Mouse (Mus musculus): ENCODE results near the gene Dusp23. TPM values are rescaled to one million over a fixed set of nuclear protein-coding genes. Genes with fewer than 3 reads are reported as not detected.

The Dusp23 gene
- polyA plus RNA-seq, 1 experiment from 2014 or later, result 19.7 TPM

- TF ChIP-seq CTCF (IDR thresholded peaks at IDR 0.05; ENCODE audit: low read depth), result no peak
- no peaks in the 10 kb centered on the region for H3K4me1 ChIP-seq (replicated peaks; ENCODE audit: control insufficient read depth, insufficient read depth, low read length)
- 54% methylated on average over 4 of the region's 4 CpGs for WGBS
- 0 out of 2 replicates have a peak, but pooled peaks cover 14% of the 10 kb centered on the region for H3K27me3 ChIP-seq (replicated peaks; ENCODE audit: control insufficient read depth, insufficient read depth, low read length)
- no peak overlapping the region for H3K4me3 ChIP-seq (ENCODE audit: low read depth, low read length)
- H3K27ac ChIP-seq (ENCODE audit: low read depth, low read length), result no peak overlapping the region
- ATAC-seq, result no peak
- no peaks in the 10 kb centered on the region for H3K36me3 ChIP-seq (ENCODE audit: control insufficient read depth, insufficient read depth)
- H3K4me2 ChIP-seq (replicated peaks; ENCODE audit: low read depth), result no peak overlapping the region
- H3K9ac ChIP-seq (ENCODE audit: low read depth, low read length), result no peak overlapping the region
- no peaks in the 10 kb centered on the region for H3K9me3 ChIP-seq (ENCODE audit: control insufficient read depth)
Measured at GRCm38 (mm10) chr1:172585026-172585425, 47.7 kb downstream of the Dusp23 start.

DNA sequence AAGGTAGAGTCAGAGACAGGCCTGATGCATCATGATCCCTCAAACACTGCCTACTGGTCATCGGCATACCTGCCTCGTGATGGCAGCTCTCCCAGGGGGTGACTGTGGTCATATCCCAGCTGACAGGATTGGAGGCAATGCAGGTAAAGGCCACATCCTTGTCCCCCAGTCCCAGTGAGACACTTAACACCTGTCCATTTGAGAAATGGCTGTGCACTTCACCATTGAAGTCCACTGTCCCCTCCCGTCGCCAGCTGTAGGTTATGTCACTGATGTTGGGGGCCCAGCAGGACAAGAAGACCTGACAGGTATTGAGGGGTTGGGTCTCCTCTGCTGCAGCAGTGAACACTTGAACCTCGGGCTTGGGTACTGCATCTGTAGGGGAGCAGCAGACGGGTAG, 48.5 kb downstream of the Dusp23 start:
- 86% methylated on average over 6 of the region's 6 CpGs for WGBS

GRCm38 (mm10) chr1:172582436-172582835, 50.3 kb downstream of the Dusp23 start:
- no peaks in the 10 kb centered on the region for H3K9me3 ChIP-seq (ENCODE audit: control insufficient read depth)
- H3K4me1 ChIP-seq (replicated peaks; ENCODE audit: control insufficient read depth, insufficient read depth, low read length), result no peaks in the 10 kb centered on the region
- WGBS, result 85% methylated on average over 8 of the region's 8 CpGs
- no peak overlapping the region for H3K9ac ChIP-seq (ENCODE audit: low read depth, low read length)
- 0 out of 2 replicates have a peak, but pooled peaks cover 14% of the 10 kb centered on the region for H3K27me3 ChIP-seq (replicated peaks; ENCODE audit: control insufficient read depth, insufficient read depth, low read length)
- no peak for TF ChIP-seq CTCF (IDR thresholded peaks at IDR 0.05; ENCODE audit: low read depth)
- no peak overlapping the region for H3K4me3 ChIP-seq (ENCODE audit: low read depth, low read length)
- no peak overlapping the region for H3K4me2 ChIP-seq (replicated peaks; ENCODE audit: low read depth)
- no peaks in the 10 kb centered on the region for H3K36me3 ChIP-seq (ENCODE audit: control insufficient read depth, insufficient read depth)
- H3K27ac ChIP-seq (ENCODE audit: low read depth, low read length), result no peak overlapping the region
- no peak for ATAC-seq

More for the DNA sequence above, 48.5 kb downstream of the Dusp23 start:
- no peak overlapping the region for H3K27ac ChIP-seq (ENCODE audit: low read depth, low read length)
- no peak overlapping the region for H3K4me3 ChIP-seq (ENCODE audit: low read depth, low read length)
- H3K9ac ChIP-seq (ENCODE audit: low read depth, low read length), result no peak overlapping the region
- H3K4me1 ChIP-seq (replicated peaks; ENCODE audit: control insufficient read depth, insufficient read depth, low read length), result no peaks in the 10 kb centered on the region
- 0 out of 2 replicates have a peak, but pooled peaks cover 14% of the 10 kb centered on the region for H3K27me3 ChIP-seq (replicated peaks; ENCODE audit: control insufficient read depth, insufficient read depth, low read length)
- no peaks in the 10 kb centered on the region for H3K36me3 ChIP-seq (ENCODE audit: control insufficient read depth, insufficient read depth)
- no peaks in the 10 kb centered on the region for H3K9me3 ChIP-seq (ENCODE audit: control insufficient read depth)
- no peak for ATAC-seq
- H3K4me2 ChIP-seq (replicated peaks; ENCODE audit: low read depth), result no peak overlapping the region
- no peak for TF ChIP-seq CTCF (IDR thresholded peaks at IDR 0.05; ENCODE audit: low read depth)

Other genes with a start within 250 kb of the Dusp23 start
- 1.8 and 2.1 TPM in 2 replicates for gene Slamf9, start 157.6 kb downstream of the Dusp23 start, polyA plus RNA-seq (2015; fragmentation: Nextera tagmentation; extraction: Ambion mirVana)
- gene Igsf9, start 151.2 kb downstream of the Dusp23 start, polyA plus RNA-seq (2015; fragmentation: Nextera tagmentation; extraction: Ambion mirVana), result 73.4 and 93.7 TPM in 2 replicates
- 339 and 374 TPM in 2 replicates for gene Tagln2, start 132.9 kb downstream of the Dusp23 start, polyA plus RNA-seq (2015; fragmentation: Nextera tagmentation; extraction: Ambion mirVana)
- 0.77 and 1.3 TPM in 2 replicates for gene Cfap45, start 112.2 kb downstream of the Dusp23 start, polyA plus RNA-seq (2015; fragmentation: Nextera tagmentation; extraction: Ambion mirVana)
- gene Vsig8, start 77.0 kb downstream of the Dusp23 start, polyA plus RNA-seq (2015; fragmentation: Nextera tagmentation; extraction: Ambion mirVana), result 0.44 and 0.53 TPM in 2 replicates
- gene Slamf8, start 42.4 kb downstream of the Dusp23 start, polyA plus RNA-seq (2015; fragmentation: Nextera tagmentation; extraction: Ambion mirVana), result 0.27 and 0.52 TPM in 2 replicates
- not detected in 2 replicates for gene Fcrl6, start 30.4 kb downstream of the Dusp23 start, polyA plus RNA-seq (2015; fragmentation: Nextera tagmentation; extraction: Ambion mirVana)
- gene Crp, start 65.1 kb upstream of the Dusp23 start, polyA plus RNA-seq (2015; fragmentation: Nextera tagmentation; extraction: Ambion mirVana), result 0.12 and 0.17 TPM in 2 replicates

Measured in intestine, postnatal 0 days (tissue).